Mouse (Mus musculus): ENCODE results near the gene Adcyap1. TPM values are rescaled to one million over a fixed set of nuclear protein-coding genes. Genes with fewer than 3 reads are reported as not detected.

The Adcyap1 gene
- polyA plus RNA-seq, 1 experiment: not detected

GRCm38 (mm10) chr17:93202165-93203075 lies 3.6 kb downstream of the Adcyap1 start:
- no peak for TF ChIP-seq CTCF (IDR thresholded peaks at IDR 0.05; ENCODE audit: insufficient read depth, low read length)
- TF ChIP-seq POLR2A (IDR thresholded peaks at IDR 0.05; ENCODE audit: borderline replicate concordance, extremely low read depth, low read depth, low read length): no peak
- WGBS: 2% methylated on average over 44 of the region's 44 CpGs
- H3K4me3 ChIP-seq (replicated peaks; ENCODE audit: extremely low read depth, low read depth, low read length): no peak overlapping the region
- H3K4me1 ChIP-seq (ENCODE audit: control insufficient read depth, insufficient read depth, low read length): 0 out of 2 replicates have a peak, but pooled peaks cover 2% of the 10 kb centered on the region
- DNase-seq: no peak

DNA sequence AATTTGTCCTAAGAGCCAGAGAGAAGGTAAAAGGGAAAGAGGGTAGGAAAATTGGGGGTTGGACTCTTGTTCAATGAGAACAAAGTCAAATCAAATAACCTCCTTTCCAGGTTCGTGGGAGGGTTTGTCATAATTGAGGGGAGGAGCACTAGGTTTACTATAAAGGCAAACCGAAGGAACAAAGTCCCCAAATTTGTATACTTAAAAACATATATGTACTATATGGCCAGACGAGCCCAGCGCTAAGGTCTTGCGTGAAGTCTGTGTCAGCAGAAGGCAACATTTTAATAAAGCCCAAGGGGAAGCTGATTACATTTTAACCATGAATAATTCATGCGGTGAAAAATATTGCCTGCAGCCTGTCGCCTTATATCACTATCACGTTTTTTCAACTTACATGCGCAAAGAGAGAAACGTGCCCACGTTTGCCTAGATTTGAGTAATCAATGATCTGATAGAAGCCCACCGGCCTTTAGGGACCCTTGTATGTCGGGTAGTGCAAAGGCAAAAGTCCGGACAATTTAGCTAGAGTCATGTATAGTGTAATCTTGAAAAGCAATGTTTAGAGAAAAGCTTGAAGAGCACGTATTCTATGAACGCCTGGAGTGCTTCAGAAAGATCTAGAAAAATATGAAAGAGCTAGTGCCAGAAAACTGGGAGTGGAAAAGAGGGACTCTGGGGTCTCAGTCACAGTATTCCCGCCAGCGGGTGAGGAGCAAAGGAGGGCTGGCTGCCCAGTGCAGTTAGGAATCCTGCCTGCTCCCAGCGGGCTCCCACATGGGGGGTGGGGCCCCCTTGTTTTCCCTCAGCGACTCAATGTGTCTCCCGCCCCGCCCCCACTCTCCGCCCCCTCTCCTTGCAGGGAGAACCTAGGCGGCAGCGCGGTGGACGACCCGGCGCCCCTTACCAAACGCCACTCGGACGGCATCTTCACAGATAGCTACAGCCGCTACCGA lies 4.5 kb downstream of the Adcyap1 start:
- 0 out of 2 replicates have a peak, but pooled peaks cover 2% of the 10 kb centered on the region for H3K4me1 ChIP-seq (ENCODE audit: control insufficient read depth, insufficient read depth, low read length)
- WGBS: 2% methylated on average over 34 of the region's 34 CpGs
- no peak for DNase-seq
- TF ChIP-seq POLR2A (IDR thresholded peaks at IDR 0.05; ENCODE audit: borderline replicate concordance, extremely low read depth, low read depth, low read length) (no peak), CTCF (IDR thresholded peaks at IDR 0.05; ENCODE audit: insufficient read depth, low read length) (no peak)
- H3K4me3 ChIP-seq (replicated peaks; ENCODE audit: extremely low read depth, low read depth, low read length): no peak overlapping the region

- 79% methylated on average over 6 of the region's 6 CpGs for WGBS
- no peak for TF ChIP-seq POLR2A (IDR thresholded peaks at IDR 0.05; ENCODE audit: borderline replicate concordance, extremely low read depth, low read depth, low read length)
- no peak for TF ChIP-seq CTCF (IDR thresholded peaks at IDR 0.05; ENCODE audit: insufficient read depth, low read length)
- H3K4me3 ChIP-seq (replicated peaks; ENCODE audit: extremely low read depth, low read depth, low read length): no peak overlapping the region
These were observed 19.0 kb downstream of the Adcyap1 start for GRCm38 (mm10) chr17:93217785-93218184.

DNA sequence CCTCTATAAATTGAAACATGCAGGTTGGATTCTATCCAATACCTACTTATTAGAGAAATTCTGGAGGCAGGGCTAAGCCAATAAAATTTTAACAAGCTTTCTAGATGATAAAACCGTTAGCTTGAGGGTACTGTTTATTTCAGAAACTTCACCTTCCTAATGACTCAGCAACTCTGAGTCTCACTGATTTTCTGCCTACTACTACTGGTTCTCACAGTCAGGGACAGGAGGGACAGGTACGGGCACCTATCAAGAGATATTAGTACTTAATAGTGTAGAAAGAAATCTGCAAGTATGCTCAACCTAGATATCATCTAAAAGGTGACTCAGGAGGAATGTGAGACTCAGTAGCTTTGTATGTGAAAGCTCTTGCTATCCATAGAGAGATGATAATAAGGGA lies 19.8 kb downstream of the Adcyap1 start:
- no peak for DNase-seq
- TF ChIP-seq CTCF (IDR thresholded peaks at IDR 0.05; ENCODE audit: insufficient read depth, low read length) (no peak), POLR2A (IDR thresholded peaks at IDR 0.05; ENCODE audit: borderline replicate concordance, extremely low read depth, low read depth, low read length) (no peak)
- WGBS: 41% methylated on average over 2 of the region's 2 CpGs
- Histone ChIP-seq H3K4me1 (ENCODE audit: control insufficient read depth, insufficient read depth, low read length) (no peaks in the 10 kb centered on the region), H3K4me3 (replicated peaks; ENCODE audit: extremely low read depth, low read depth, low read length) (no peak overlapping the region)

More at GRCm38 (mm10) chr17:93217785-93218184, 19.0 kb downstream of the Adcyap1 start:
- H3K4me1 ChIP-seq (ENCODE audit: control insufficient read depth, insufficient read depth, low read length): no peaks in the 10 kb centered on the region
- no peak for DNase-seq

- TF ChIP-seq POLR2A (IDR thresholded peaks at IDR 0.05; ENCODE audit: borderline replicate concordance, extremely low read depth, low read depth, low read length) (no peak), CTCF (IDR thresholded peaks at IDR 0.05; ENCODE audit: insufficient read depth, low read length) (no peak)
- Histone ChIP-seq H3K4me3 (replicated peaks; ENCODE audit: extremely low read depth, low read depth, low read length) (no peak overlapping the region), H3K4me1 (ENCODE audit: control insufficient read depth, insufficient read depth, low read length) (no peaks in the 10 kb centered on the region)
- DNase-seq: no peak
These were observed 38.5 kb downstream of the Adcyap1 start for GRCm38 (mm10) chr17:93237355-93237754.

Data from lung, adult 2 months (tissue).